Comparison of ENCODE assay signal across 8 mouse cellular contexts in genomic region chr11:101813259-101813658, GRCm38 (mm10). TPM values are rescaled to one million over a fixed set of nuclear protein-coding genes. Genes with fewer than 3 reads are reported as not detected.
A peak's percentile ranks its signal among the peaks of the same experiment; 100 is the strongest.
DNase-seq lines count a peak whose midpoint lies in the region; ATAC-seq lines count a peak whose summit lies in the region.

No protein-coding gene starts in this region.

- intact Hi-C loops in gastrocnemius, postnatal 14 days (cut with DNase I; ENCODE audit: low total_unique reads), result loop anchor here (2.0 to 10.0 kb wide), 2 partner anchors 48 to 98 kb away; no protein-coding TSS in a partner anchor

- H3K27me3 ChIP-seq in neural tube, embryonic 15.5 days (replicated peaks), result peaks cover 17% of the 10 kb centered on the region

- ATAC-seq in neural tube, embryonic 15.5 days (ENCODE audit: low FRiP score), result no peak

- H3K4me2 ChIP-seq in neural tube, embryonic 15.5 days, result no peak overlapping the region

- H3K27ac ChIP-seq in neural tube, embryonic 15.5 days (replicated peaks), result no peak overlapping the region

- peaks cover 44% of the 10 kb centered on the region for H3K4me1 ChIP-seq in neural tube, embryonic 15.5 days

- H3K4me3 ChIP-seq in neural tube, embryonic 15.5 days (replicated peaks), result no peak overlapping the region

- WGBS in neural tube, embryonic 15.5 days, result under 1% methylated on average over 7 of the region's 7 CpGs

- no peaks in the 10 kb centered on the region for H3K36me3 ChIP-seq in neural tube, embryonic 15.5 days

- no peak overlapping the region for H3K9ac ChIP-seq in neural tube, embryonic 15.5 days (replicated peaks)

- H3K9me3 ChIP-seq in neural tube, embryonic 15.5 days (replicated peaks), result no peaks in the 10 kb centered on the region

- DNase-seq in neural tube, embryonic 10.5 days (ENCODE audit: extremely low spot score, low spot score), result peak; percentile 84
- DNase-seq in cerebellum, adult 9-11 months, result peak; percentile 56
- peak; percentile 81 for DNase-seq in gastrocnemius, postnatal 14 days
- peak; percentile 91 for DNase-seq in kidney, postnatal 4 days
- DNase-seq in lung, adult 18-20 months, result peak; percentile 68 to 69
- DNase-seq in retina, postnatal 1 day, result peak; percentile 74
- peak; percentile 68 for DNase-seq in urinary bladder, adult 18-20 months (ENCODE audit: low spot score in 2 of 2)

RNA-seq across cellular contexts. Expression of gene Etv4, which starts 28.1 kb away (rescaled TPM):
- 25.9 and 29.5 TPM in 2 replicates for polyA plus RNA-seq in neural tube, embryonic 15.5 days (2015; fragmentation: Nextera tagmentation; extraction: Ambion mirVana)
- 1 to 10 TPM; 4.1 to 4.9 TPM for total RNA-seq in gastrocnemius, postnatal 14 days (2021)
